Mouse (Mus musculus): ENCODE data around the gene Exosc5. TPM values are rescaled to one million over a fixed set of nuclear protein-coding genes. Genes with fewer than 3 reads are reported as not detected.
A peak's percentile ranks its signal among the peaks of the same experiment; 100 is the strongest.

Gene Exosc5
- total RNA-seq, 2 experiments from 2014 or later: 50.6 to 53.0 TPM

- peak in 1 of 2 experiments; percentile 41 for DNase-seq (ENCODE audit: low spot score in 2 of 2)
Observed at GRCm38 (mm10) chr7:25676085-25676781, 17.3 kb downstream of the Exosc5 start.

- no peak for DNase-seq (ENCODE audit: low spot score in 2 of 2)
Observed at GRCm38 (mm10) chr7:25677013-25677412, 18.0 kb downstream of the Exosc5 start.

DNA sequence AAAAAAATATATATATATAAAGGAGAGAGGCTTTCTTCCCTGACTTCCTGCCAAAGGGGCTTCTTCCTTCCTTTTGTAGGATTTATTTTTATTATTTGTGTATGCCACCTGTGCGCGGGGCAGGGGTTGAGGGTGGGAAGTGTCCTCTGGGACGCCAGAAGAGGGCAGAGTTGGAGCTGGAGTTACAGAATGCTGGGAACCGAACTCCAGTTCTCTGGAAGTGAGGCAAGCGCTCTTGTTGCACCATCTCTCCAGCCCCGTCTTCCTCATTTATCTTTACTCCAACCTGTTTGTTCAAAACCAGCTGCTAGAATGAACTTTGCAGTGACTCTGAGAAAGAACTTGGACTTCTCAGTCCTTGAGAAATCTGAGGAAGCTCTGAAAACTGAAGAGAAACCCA lies 21.0 kb downstream of the Exosc5 start:
- DNase-seq (ENCODE audit: low spot score in 2 of 2): no peak

GRCm38 (mm10) chr7:25680514-25681258 lies 21.7 kb downstream of the Exosc5 start, which contains the start of gene B9d2:
Gene B9d2 (plus strand): TSS chr7:25680780.
- DNase-seq (ENCODE audit: low spot score in 2 of 2): peak; percentile 94

- no peak for DNase-seq (ENCODE audit: low spot score in 2 of 2)
Observed at GRCm38 (mm10) chr7:25681341-25682231, 22.6 kb downstream of the Exosc5 start.

GRCm38 (mm10) chr7:25683474-25684180 lies 24.7 kb downstream of the Exosc5 start:
- no peak for DNase-seq (ENCODE audit: low spot score in 2 of 2)

GRCm38 (mm10) chr7:25684659-25685058 lies 25.7 kb downstream of the Exosc5 start:
- no peak for DNase-seq (ENCODE audit: low spot score in 2 of 2)

DNA sequence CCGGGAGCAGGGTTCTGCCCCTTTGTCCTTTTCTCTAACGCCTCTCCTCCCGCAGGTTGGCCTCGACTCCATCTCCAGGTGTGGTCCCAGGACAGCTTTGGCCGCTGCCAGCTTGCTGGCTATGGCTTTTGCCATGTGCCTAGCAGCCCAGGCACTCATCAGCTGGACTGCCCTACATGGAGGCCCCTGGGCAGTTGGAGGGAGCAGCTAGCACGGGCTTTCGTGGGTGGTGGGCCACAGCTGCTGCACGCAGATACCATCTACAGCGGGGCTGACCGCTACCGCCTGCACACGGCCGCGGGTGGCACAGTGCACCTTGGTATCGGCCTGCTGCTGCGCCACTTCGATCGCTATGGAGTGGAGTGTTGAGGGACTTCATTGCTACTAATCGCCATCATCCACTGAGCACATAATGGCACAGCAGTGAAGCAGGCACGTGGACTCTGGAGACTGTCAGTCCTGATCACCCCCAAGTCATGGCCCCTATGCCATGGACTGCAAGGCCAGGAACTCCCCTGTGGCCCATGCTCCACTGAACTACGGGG lies 27.0 kb downstream of the Exosc5 start:
- no peak for DNase-seq (ENCODE audit: low spot score in 2 of 2)

- peak; percentile 40 to 59 for DNase-seq (ENCODE audit: low spot score in 2 of 2)
Observed at GRCm38 (mm10) chr7:25686680-25687531, 27.9 kb downstream of the Exosc5 start, which contains the start of gene Tgfb1. Gene Tgfb1 (plus strand): TSS chr7:25687002.

DNA sequence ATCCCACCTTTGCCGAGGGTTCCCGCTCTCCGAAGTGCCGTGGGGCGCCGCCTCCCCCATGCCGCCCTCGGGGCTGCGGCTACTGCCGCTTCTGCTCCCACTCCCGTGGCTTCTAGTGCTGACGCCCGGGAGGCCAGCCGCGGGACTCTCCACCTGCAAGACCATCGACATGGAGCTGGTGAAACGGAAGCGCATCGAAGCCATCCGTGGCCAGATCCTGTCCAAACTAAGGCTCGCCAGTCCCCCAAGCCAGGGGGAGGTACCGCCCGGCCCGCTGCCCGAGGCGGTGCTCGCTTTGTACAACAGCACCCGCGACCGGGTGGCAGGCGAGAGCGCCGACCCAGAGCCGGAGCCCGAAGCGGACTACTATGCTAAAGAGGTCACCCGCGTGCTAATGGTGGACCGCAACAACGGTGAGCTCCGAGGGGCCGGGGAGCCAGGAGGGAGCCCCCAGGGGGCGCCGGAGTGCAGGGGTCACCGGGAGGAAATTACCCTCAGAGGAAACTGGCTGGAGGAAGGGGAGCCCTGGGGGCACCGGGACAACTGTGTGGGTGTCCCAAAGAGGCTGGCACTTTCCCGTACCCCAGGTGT lies 28.9 kb downstream of the Exosc5 start:
- DNase-seq (ENCODE audit: low spot score in 2 of 2): no peak

DNA sequence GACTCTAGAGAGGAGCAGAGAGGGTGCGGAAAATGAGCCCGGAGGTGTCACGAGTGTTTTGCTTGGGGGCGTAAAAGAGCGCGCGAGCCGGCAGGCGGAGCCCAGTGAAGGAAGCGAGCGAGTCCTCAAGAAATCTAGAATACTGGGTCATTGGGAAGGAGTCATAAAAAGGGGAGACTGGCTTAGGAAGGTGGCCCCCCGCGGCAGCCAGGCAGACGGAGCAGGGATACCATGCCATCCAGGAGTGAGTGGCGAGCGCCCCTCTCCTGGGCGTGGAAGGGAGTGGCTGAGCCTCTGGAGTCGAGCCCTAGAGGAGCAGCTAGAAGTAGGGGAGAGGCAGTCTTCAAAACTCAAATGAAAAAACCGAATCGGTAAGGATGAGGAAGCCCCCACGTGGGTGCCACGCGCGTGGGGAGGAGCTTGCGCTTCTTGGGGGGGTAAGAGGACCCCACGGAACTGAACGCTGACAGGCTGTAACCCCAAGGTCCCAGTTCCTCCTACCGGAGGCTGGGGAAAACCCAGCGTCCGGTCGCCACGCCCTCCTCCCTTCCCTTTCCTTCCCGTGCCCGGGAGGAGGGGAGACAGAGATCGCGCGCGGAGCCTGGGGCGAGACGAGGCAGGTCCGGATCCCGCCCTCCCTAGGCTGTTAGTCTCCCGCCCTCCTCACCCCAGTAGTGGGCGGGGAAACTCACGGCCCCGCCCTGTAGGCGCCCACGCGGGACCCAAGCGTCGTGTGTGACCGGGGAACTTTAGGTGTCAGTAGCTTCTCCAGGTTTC lies 30.0 kb downstream of the Exosc5 start:
- DNase-seq (ENCODE audit: low spot score in 2 of 2): peak in 1 of 2 experiments; percentile 58

GRCm38 (mm10) chr7:25689603-25690021 lies 30.6 kb downstream of the Exosc5 start:
- no peak for DNase-seq (ENCODE audit: low spot score in 2 of 2)

DNA sequence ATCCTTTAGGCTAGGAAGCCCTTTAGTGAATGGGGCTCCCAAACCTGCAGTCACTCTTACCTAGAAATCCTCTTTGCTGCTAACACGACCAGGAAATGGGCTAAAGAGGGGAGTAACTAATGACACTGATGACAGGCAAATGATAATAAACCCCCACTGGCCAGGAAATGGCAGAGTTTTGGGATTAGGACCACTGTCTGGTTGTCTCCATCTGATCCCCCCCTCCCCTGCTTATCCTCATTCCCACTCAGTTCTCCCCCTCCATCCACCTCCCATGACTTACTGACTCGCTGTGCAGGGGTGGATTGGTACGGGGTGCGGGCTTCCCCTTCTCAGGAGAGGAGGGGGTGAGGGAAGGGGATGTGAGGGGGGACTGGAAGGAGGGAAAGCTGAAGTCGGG lies 31.1 kb downstream of the Exosc5 start:
- DNase-seq (ENCODE audit: low spot score in 2 of 2): no peak

DNA sequence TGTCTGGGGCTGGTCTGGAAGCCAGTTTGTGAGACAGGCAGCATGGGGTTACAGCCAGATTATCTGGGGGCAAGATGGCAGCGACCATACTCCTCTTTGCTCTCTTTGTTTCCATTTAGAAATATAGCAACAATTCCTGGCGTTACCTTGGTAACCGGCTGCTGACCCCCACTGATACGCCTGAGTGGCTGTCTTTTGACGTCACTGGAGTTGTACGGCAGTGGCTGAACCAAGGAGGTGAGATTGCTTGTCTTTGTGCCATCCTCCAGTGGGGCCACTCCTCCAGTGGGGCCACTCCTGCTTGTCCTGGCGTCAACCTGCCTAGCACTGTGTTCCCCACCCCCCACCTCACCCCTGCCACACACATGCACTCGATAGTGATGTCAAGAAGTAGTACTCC lies 35.1 kb downstream of the Exosc5 start:
- DNase-seq (ENCODE audit: low spot score in 2 of 2): no peak

- no peak for DNase-seq (ENCODE audit: low spot score in 2 of 2)
Observed at GRCm38 (mm10) chr7:25699851-25700250, 40.9 kb downstream of the Exosc5 start.

DNA sequence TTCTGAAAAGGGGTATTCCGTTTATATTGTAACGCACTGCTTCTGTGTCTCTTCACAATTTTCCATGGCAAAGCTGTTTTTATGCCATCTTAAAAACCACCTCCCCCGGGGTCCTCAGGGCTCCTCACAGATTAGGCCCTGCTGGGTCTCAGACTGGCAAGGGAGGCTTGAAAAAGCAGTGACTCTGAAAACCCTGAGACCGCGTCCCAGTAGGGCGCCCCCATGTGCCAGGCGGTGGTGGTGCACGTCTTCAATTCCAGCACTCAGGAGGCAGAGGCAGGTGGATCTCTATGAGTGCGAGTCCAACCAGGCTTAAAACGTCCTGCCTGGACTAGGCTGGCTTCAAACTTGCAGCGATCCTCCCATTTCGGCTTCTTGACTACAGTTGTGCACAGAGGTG lies 41.8 kb downstream of the Exosc5 start:
- DNase-seq (ENCODE audit: low spot score in 2 of 2): no peak

GRCm38 (mm10) chr7:25702350-25702749 lies 43.4 kb downstream of the Exosc5 start:
- DNase-seq (ENCODE audit: low spot score in 2 of 2): no peak

- no peak for DNase-seq (ENCODE audit: low spot score in 2 of 2)
Observed at GRCm38 (mm10) chr7:25703793-25704494, 45.0 kb downstream of the Exosc5 start.
